Mouse (Mus musculus) liver, postnatal 0 days (tissue): Measurements from ENCODE around the gene Mcm9.

Experiments
- CTCF ChIP-seq: sonication (generic); IDR thresholded peaks from 2 replicates; pipeline ENCODE4 v1.5.1; 2016; ENCODE audit warnings: antibody characterized with exemption, low read depth
- EP300 ChIP-seq: IDR thresholded peaks from 2 replicates; pipeline ENCODE4 v1.6.1; 2016; ENCODE audit warnings: antibody characterized with exemption, low read depth, mild to moderate bottlenecking

- TF ChIP-seq CTCF (no peak), EP300 (no peak)
Observed at GRCm38 (mm10) chr10:53517770-53518598, 112.3 kb downstream of the Mcm9 start.
